Mouse (Mus musculus): Measurements from ENCODE around the gene Hps1. TPM values are rescaled to one million over a fixed set of nuclear protein-coding genes. Genes with fewer than 3 reads are reported as not detected.
A peak's percentile ranks its signal among the peaks of the same experiment; 100 is the strongest.

Hps1 gene
- 19.5 and 20.8 TPM in 2 replicates for polyA plus RNA-seq (2014; fragmentation: Nextera tagmentation; extraction: Ambion mirVana)

DNA sequence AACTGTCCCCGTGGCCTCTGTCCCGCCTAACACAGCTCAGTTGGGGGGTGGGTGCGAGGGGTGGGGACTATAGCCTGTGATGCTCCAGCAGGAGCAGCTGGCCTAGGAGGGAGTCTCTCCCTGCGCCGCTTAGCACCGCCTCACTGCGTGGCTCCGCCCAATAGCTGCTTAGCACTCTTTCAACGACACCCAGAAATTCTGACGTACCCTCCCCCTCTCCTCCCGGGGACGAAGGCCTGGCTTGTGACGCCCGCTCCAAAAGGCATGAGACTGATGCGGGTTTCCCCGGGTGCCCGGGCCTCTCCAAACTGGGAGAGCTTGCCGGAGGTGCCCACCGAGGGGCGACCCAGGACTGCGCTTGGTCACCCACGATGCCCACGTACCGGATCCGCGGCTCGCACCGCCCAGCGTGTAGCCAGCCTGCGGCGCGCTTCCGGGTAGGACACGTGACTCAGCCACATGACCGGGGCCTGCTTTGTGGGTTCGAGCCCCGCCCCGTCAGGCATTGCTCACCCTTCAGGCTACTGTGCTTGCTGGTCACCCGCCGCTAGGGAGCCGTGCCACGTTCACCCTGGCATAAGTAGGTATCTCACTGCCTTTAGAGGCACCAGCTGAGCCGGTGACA is at the start of gene Hps1:
Gene Hps1, minus strand, starts transcription at position 448 of the 625 bp plus-strand sequence.
- Histone ChIP-seq H3K4me2 (peak within 1 kb of the TSS; percentile 88), H3K27ac (ENCODE audit: low read depth, low read length) (peak within 1 kb of the TSS; percentile 56), H3K36me3 (ENCODE audit: control insufficient read depth, insufficient read depth, low read length) (no peaks in the 10 kb centered on the region), H3K9me3 (ENCODE audit: control insufficient read depth, low read length) (no peaks in the 10 kb centered on the region), H3K4me1 (replicated peaks; ENCODE audit: control insufficient read depth, insufficient read depth, low read length) (peaks cover 8% of the 10 kb centered on the region; the same call in 1 of the 2 replicates), H3K4me3 (ENCODE audit: low read depth, low read length) (peak within 1 kb of the TSS; percentile 70), H3K9ac (ENCODE audit: low read depth, low read length) (peak within 1 kb of the TSS; percentile 74), H3K27me3 (replicated peaks; ENCODE audit: control insufficient read depth, insufficient read depth, low read length) (no peaks in the 10 kb centered on the region)
- DNase-seq (ENCODE audit: low spot score) (peak; percentile 90), ATAC-seq (replicated peaks; ENCODE audit: low FRiP score) (peak; percentile 97)
- WGBS: under 1% methylated on average over 43 of the region's 43 CpGs

DNA sequence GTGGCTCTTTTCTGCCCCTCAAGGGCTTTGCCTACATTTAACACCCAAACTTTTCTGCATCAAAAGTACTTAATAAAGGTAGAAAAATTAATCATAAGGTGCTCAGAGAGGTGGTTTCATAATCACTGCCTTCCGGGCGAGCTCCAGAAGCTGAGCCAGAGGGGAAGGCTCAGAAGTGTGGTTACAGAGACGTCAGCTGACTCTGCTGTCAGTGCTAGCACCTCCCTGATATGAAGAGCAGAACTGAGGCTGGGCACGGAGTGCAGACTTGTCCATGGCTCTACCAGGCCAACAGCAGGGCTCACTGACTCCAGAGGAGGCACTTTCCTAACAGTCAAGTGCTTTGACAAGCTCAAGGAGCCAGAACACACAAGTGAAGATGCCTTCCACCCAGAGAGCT is 49.4 kb upstream of the Hps1 start:
- no peaks in the 10 kb centered on the region for H3K4me1 ChIP-seq (replicated peaks; ENCODE audit: control insufficient read depth, insufficient read depth, low read length)
- no peak overlapping the region for H3K27ac ChIP-seq (ENCODE audit: low read depth, low read length)
- no peak overlapping the region for H3K4me3 ChIP-seq (ENCODE audit: low read depth, low read length)
- H3K27me3 ChIP-seq (replicated peaks; ENCODE audit: control insufficient read depth, insufficient read depth, low read length): no peaks in the 10 kb centered on the region
- no peak overlapping the region for H3K4me2 ChIP-seq
- WGBS: 45% methylated on average over 4 of the region's 4 CpGs
- no peak overlapping the region for H3K9ac ChIP-seq (ENCODE audit: low read depth, low read length)
- H3K9me3 ChIP-seq (ENCODE audit: control insufficient read depth, low read length): no peaks in the 10 kb centered on the region
- no peak for ATAC-seq (replicated peaks; ENCODE audit: low FRiP score)
- H3K36me3 ChIP-seq (ENCODE audit: control insufficient read depth, insufficient read depth, low read length): no peaks in the 10 kb centered on the region
- DNase-seq (ENCODE audit: low spot score): no peak

- H3K9me3 ChIP-seq (ENCODE audit: control insufficient read depth, low read length): no peaks in the 10 kb centered on the region
- H3K4me3 ChIP-seq (ENCODE audit: low read depth, low read length): no peak overlapping the region
- H3K4me1 ChIP-seq (replicated peaks; ENCODE audit: control insufficient read depth, insufficient read depth, low read length): no peaks in the 10 kb centered on the region
- H3K36me3 ChIP-seq (ENCODE audit: control insufficient read depth, insufficient read depth, low read length): no peaks in the 10 kb centered on the region
- ATAC-seq (replicated peaks; ENCODE audit: low FRiP score) (no peak), DNase-seq (ENCODE audit: low spot score) (no peak)
- no peak overlapping the region for H3K9ac ChIP-seq (ENCODE audit: low read depth, low read length)
- WGBS: 80% methylated on average over 3 of the region's 3 CpGs
- no peak overlapping the region for H3K27ac ChIP-seq (ENCODE audit: low read depth, low read length)
- no peaks in the 10 kb centered on the region for H3K27me3 ChIP-seq (replicated peaks; ENCODE audit: control insufficient read depth, insufficient read depth, low read length)
- H3K4me2 ChIP-seq: no peak overlapping the region
Measured at GRCm38 (mm10) chr19:42827843-42828242, 48.1 kb upstream of the Hps1 start.

DNA sequence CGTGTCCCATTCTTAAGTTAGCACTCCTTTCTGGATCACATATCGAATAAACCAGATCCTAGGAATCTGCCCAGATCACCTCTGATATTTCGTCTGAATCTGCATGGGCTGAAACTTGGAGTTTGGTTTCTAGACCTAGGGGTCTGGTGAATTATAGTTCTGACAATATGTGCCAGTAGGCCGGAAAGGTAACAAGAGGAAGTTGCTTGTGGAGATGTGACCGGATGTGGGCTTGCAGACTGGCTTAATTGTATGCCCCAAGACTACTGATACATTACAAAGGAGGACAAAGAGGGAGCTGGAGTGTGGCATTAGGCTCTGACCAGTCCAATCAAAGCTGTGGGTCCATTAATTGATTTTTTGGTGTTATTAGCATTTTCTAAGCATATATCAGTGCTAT is 40.3 kb upstream of the Hps1 start:
- no peak overlapping the region for H3K27ac ChIP-seq (ENCODE audit: low read depth, low read length)
- H3K4me1 ChIP-seq (replicated peaks; ENCODE audit: control insufficient read depth, insufficient read depth, low read length): no peaks in the 10 kb centered on the region

DNA sequence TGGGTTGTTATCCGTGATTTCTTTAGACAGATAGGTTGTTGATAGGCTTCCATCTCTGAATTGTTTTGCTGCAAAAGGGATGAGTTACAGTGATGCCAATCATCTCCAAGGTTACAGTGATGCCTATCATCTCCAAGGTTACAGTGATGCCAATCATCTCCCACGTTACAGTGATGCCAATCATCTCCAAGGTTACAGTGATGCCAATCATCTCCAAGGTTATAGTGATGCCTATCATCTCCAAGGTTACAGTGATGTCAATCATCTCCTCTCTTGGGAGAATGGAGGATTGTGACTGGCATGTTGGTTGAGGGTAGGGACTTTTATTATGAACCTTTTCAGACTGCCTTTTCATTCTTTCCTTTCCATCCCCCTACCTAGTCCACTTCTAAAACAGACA is 38.0 kb upstream of the Hps1 start:
- no peaks in the 10 kb centered on the region for H3K9me3 ChIP-seq (ENCODE audit: control insufficient read depth, low read length)
- H3K27ac ChIP-seq (ENCODE audit: low read depth, low read length): no peak overlapping the region
- 67% methylated on average over 2 of the region's 2 CpGs for WGBS
- ATAC-seq (replicated peaks; ENCODE audit: low FRiP score) (no peak), DNase-seq (ENCODE audit: low spot score) (no peak)
- no peaks in the 10 kb centered on the region for H3K4me1 ChIP-seq (replicated peaks; ENCODE audit: control insufficient read depth, insufficient read depth, low read length)
- H3K9ac ChIP-seq (ENCODE audit: low read depth, low read length): no peak overlapping the region
- no peak overlapping the region for H3K4me3 ChIP-seq (ENCODE audit: low read depth, low read length)
- no peaks in the 10 kb centered on the region for H3K27me3 ChIP-seq (replicated peaks; ENCODE audit: control insufficient read depth, insufficient read depth, low read length)
- no peaks in the 10 kb centered on the region for H3K36me3 ChIP-seq (ENCODE audit: control insufficient read depth, insufficient read depth, low read length)
- H3K4me2 ChIP-seq: no peak overlapping the region

More for the DNA sequence above, 40.3 kb upstream of the Hps1 start:
- no peak for DNase-seq (ENCODE audit: low spot score)
- no peak overlapping the region for H3K4me3 ChIP-seq (ENCODE audit: low read depth, low read length)
- no peak for ATAC-seq (replicated peaks; ENCODE audit: low FRiP score)
- no peak overlapping the region for H3K9ac ChIP-seq (ENCODE audit: low read depth, low read length)
- WGBS: 67% methylated on average over 5 of the region's 5 CpGs
- H3K9me3 ChIP-seq (ENCODE audit: control insufficient read depth, low read length): no peaks in the 10 kb centered on the region
- no peaks in the 10 kb centered on the region for H3K36me3 ChIP-seq (ENCODE audit: control insufficient read depth, insufficient read depth, low read length)
- H3K27me3 ChIP-seq (replicated peaks; ENCODE audit: control insufficient read depth, insufficient read depth, low read length): no peaks in the 10 kb centered on the region
- no peak overlapping the region for H3K4me2 ChIP-seq

DNA sequence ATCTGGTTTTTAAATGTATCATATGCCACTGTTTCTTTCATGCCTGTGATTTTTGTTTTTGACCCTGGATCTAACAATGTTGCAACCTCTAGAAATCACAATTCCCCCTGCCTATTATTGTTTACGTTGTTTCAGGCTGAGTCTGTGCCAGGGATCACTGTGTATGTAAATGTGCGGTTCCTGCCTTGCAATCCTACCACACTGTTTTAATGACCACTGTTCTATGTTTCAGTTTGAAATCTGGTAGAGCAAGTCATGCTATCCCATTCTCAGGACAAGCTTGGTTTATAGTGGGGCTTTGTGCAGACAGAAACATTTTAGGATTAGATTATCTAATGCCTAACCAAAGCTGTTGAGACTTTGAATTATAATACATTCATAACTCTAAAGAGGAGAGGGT is 36.5 kb upstream of the Hps1 start:
- H3K36me3 ChIP-seq (ENCODE audit: control insufficient read depth, insufficient read depth, low read length): no peaks in the 10 kb centered on the region
- no peaks in the 10 kb centered on the region for H3K9me3 ChIP-seq (ENCODE audit: control insufficient read depth, low read length)
- H3K27me3 ChIP-seq (replicated peaks; ENCODE audit: control insufficient read depth, insufficient read depth, low read length): no peaks in the 10 kb centered on the region
- H3K4me2 ChIP-seq: no peak overlapping the region
- H3K4me1 ChIP-seq (replicated peaks; ENCODE audit: control insufficient read depth, insufficient read depth, low read length): no peaks in the 10 kb centered on the region
- no peak for ATAC-seq (replicated peaks; ENCODE audit: low FRiP score)
- H3K27ac ChIP-seq (ENCODE audit: low read depth, low read length): no peak overlapping the region
- 91% methylated on average over 2 of the region's 2 CpGs for WGBS
- DNase-seq (ENCODE audit: low spot score): no peak
- no peak overlapping the region for H3K4me3 ChIP-seq (ENCODE audit: low read depth, low read length)
- H3K9ac ChIP-seq (ENCODE audit: low read depth, low read length): no peak overlapping the region

DNA sequence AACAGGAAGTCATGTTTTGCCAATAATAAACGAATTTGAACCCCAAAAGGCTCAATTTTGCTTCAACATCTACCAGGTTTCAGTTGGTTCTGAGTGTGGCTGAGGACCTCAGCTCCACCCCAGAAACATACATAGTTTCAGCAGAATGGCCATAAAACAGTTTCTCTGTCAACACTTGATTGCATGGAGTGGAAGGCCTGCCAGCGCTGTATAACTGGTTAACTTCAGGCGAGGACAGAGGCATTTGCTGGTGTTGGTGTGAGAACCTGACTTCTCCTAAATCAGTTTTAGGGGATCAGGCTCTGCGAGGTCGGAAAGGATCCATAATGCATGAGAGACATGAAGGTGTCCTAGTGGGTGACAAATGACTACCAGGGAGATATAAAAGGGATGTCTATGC is 30.4 kb upstream of the Hps1 start:
- WGBS: 71% methylated on average over 5 of the region's 5 CpGs
- DNase-seq (ENCODE audit: low spot score): no peak
- ATAC-seq (replicated peaks; ENCODE audit: low FRiP score): no peak
- Histone ChIP-seq H3K9me3 (ENCODE audit: control insufficient read depth, low read length) (no peaks in the 10 kb centered on the region), H3K4me3 (ENCODE audit: low read depth, low read length) (no peak overlapping the region), H3K27ac (ENCODE audit: low read depth, low read length) (no peak overlapping the region), H3K4me2 (no peak overlapping the region), H3K9ac (ENCODE audit: low read depth, low read length) (no peak overlapping the region), H3K27me3 (replicated peaks; ENCODE audit: control insufficient read depth, insufficient read depth, low read length) (no peaks in the 10 kb centered on the region), H3K4me1 (replicated peaks; ENCODE audit: control insufficient read depth, insufficient read depth, low read length) (no peaks in the 10 kb centered on the region), H3K36me3 (ENCODE audit: control insufficient read depth, insufficient read depth, low read length) (no peaks in the 10 kb centered on the region)

DNA sequence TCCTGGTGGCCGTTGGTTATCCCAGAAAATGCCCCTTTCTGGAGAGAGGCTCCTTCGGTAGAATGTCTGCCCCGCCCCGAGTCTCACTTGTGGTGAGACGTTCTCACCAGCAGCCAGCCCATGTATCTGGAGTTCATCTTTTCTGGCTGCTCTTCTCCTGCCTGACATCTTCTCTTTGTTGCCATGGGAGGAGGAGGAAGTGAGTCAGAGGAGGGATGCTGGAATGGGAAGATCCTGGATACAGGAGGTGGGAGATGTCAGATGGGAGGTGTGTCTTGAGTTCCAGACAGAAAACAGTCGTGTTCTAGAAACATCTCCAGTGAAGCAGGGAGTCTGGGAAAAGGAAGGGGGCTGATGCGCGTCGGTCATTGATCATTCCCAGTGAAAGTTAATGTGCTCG is 29.7 kb upstream of the Hps1 start:
- Histone ChIP-seq H3K27ac (ENCODE audit: low read depth, low read length) (no peak overlapping the region), H3K4me3 (ENCODE audit: low read depth, low read length) (no peak overlapping the region), H3K36me3 (ENCODE audit: control insufficient read depth, insufficient read depth, low read length) (no peaks in the 10 kb centered on the region), H3K27me3 (replicated peaks; ENCODE audit: control insufficient read depth, insufficient read depth, low read length) (no peaks in the 10 kb centered on the region), H3K4me1 (replicated peaks; ENCODE audit: control insufficient read depth, insufficient read depth, low read length) (no peaks in the 10 kb centered on the region), H3K9ac (ENCODE audit: low read depth, low read length) (no peak overlapping the region), H3K4me2 (no peak overlapping the region), H3K9me3 (ENCODE audit: control insufficient read depth, low read length) (no peaks in the 10 kb centered on the region)
- no peak for ATAC-seq (replicated peaks; ENCODE audit: low FRiP score)
- no peak for DNase-seq (ENCODE audit: low spot score)
- 78% methylated on average over 10 of the region's 10 CpGs for WGBS

GRCm38 (mm10) chr19:42797866-42798265 is 18.1 kb upstream of the Hps1 start:
- Histone ChIP-seq H3K9me3 (ENCODE audit: control insufficient read depth, low read length) (no peaks in the 10 kb centered on the region), H3K27ac (ENCODE audit: low read depth, low read length) (no peak overlapping the region), H3K27me3 (replicated peaks; ENCODE audit: control insufficient read depth, insufficient read depth, low read length) (peaks cover 11% of the 10 kb centered on the region), H3K4me2 (no peak overlapping the region), H3K4me3 (ENCODE audit: low read depth, low read length) (no peak overlapping the region), H3K4me1 (replicated peaks; ENCODE audit: control insufficient read depth, insufficient read depth, low read length) (no peaks in the 10 kb centered on the region), H3K36me3 (ENCODE audit: control insufficient read depth, insufficient read depth, low read length) (no peaks in the 10 kb centered on the region), H3K9ac (ENCODE audit: low read depth, low read length) (no peak overlapping the region)
- DNase-seq (ENCODE audit: low spot score) (no peak), ATAC-seq (replicated peaks; ENCODE audit: low FRiP score) (no peak)
- 63% methylated on average over 2 of the region's 2 CpGs for WGBS
